Mouse (Mus musculus): Measurements from ENCODE around the gene Col5a3.

Gene Col5a3

GRCm38 (mm10) chr9:20804266-20805158 lies 10.4 kb downstream of the Col5a3 start:
- DNase-seq = no peak

GRCm38 (mm10) chr9:20794108-20794806 lies 20.6 kb downstream of the Col5a3 start:
- DNase-seq = peak; percentile 46

GRCm38 (mm10) chr9:20790345-20790744 lies 24.5 kb downstream of the Col5a3 start:
- DNase-seq = no peak

- no peak for DNase-seq
These were observed 25.2 kb downstream of the Col5a3 start for GRCm38 (mm10) chr9:20789651-20790050.

GRCm38 (mm10) chr9:20787992-20788391 lies 26.9 kb downstream of the Col5a3 start:
- no peak for DNase-seq

- DNase-seq = no peak
These were observed 29.8 kb downstream of the Col5a3 start for GRCm38 (mm10) chr9:20785055-20785454.

- no peak for DNase-seq
These were observed 33.6 kb downstream of the Col5a3 start for GRCm38 (mm10) chr9:20781286-20781685.

- no peak for DNase-seq
These were observed 49.6 kb downstream of the Col5a3 start for GRCm38 (mm10) chr9:20765274-20765673.

- no peak for DNase-seq
These were observed 51.8 kb downstream of the Col5a3 start for GRCm38 (mm10) chr9:20763099-20763498.

GRCm38 (mm10) chr9:20762197-20762961 lies 52.5 kb downstream of the Col5a3 start:
- DNase-seq = no peak

- no peak for DNase-seq
These were observed 53.5 kb downstream of the Col5a3 start for GRCm38 (mm10) chr9:20761388-20761787.

- DNase-seq = no peak
These were observed 54.1 kb downstream of the Col5a3 start for GRCm38 (mm10) chr9:20760813-20761212.

GRCm38 (mm10) chr9:20758896-20759295 lies 56.0 kb downstream of the Col5a3 start:
- DNase-seq = no peak

- DNase-seq = no peak
These were observed 56.6 kb downstream of the Col5a3 start for GRCm38 (mm10) chr9:20758243-20758642.

GRCm38 (mm10) chr9:20757087-20757955 lies 57.5 kb downstream of the Col5a3 start:
- DNase-seq = peak; percentile 15

GRCm38 (mm10) chr9:20756081-20756700 lies 58.7 kb downstream of the Col5a3 start:
- DNase-seq = no peak

- DNase-seq = no peak
These were observed 60.5 kb downstream of the Col5a3 start for GRCm38 (mm10) chr9:20754335-20754734.

GRCm38 (mm10) chr9:20751477-20752029 lies 63.3 kb downstream of the Col5a3 start:
- DNase-seq = no peak

- DNase-seq = no peak
These were observed 65.7 kb downstream of the Col5a3 start for GRCm38 (mm10) chr9:20749213-20749612.

- no peak for DNase-seq
These were observed 66.3 kb downstream of the Col5a3 start for GRCm38 (mm10) chr9:20748540-20748939.

GRCm38 (mm10) chr9:20747682-20748081 lies 67.2 kb downstream of the Col5a3 start:
- no peak for DNase-seq

Measured in cerebellum, adult 11-12 months (tissue).